Mouse (Mus musculus) activated CD4-positive, CD25-positive, alpha-beta regulatory T cell, adult 4 months (primary cell): Measurements from ENCODE around the gene BC005537. TPM values are rescaled to one million over a fixed set of nuclear protein-coding genes. Genes with fewer than 3 reads are reported as not detected.
"Not testable (repeated sequence)": the region's sequence is repeated elsewhere in the genome, so short reads cannot be mapped to it uniquely, and the experiment has no call there.

Experiments
- ATAC-seq: one replicate; pipeline ENCODE4 v1.8.0; 2017
- polyA plus RNA-seq, 2 experiments: library from polyadenylated mRNA; unstranded; fragments of 100-300 nt; shearing (Covaris generic); gene quantifications; one replicate each; pipeline ENCODE4 v1.2.1; 2017

The BC005537 gene
- polyA plus RNA-seq: 10 to 100 TPM; 32.0 to 44.4 TPM

- ATAC-seq: peak; percentile 35
These were observed at the start of gene BC005537 for GRCm38 (mm10) chr13:24801308-24801921. TSS of gene BC005537 (plus strand) at chr13:24801657.

DNA sequence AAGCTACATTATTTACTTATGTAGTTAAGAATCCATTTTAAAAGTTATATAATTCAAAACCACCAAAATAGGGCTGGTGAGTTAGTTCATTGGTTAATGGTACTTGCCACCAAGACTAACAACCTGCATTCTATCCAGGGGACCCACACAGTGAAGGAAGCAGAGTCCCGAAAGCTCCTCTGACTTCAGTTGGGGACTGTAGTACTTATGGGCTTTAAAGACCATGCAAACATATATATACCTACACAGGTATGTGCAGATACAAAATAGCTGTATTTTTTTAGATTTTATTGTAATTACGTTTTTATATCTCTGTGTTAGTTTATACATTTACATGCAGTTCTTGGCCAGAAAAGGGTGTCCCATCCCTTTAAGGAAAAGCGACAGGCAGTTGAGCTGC lies 44.7 kb upstream of the BC005537 start:
- no peak for ATAC-seq

- no peak for ATAC-seq
These were observed 43.5 kb upstream of the BC005537 start for GRCm38 (mm10) chr13:24757820-24758564.

GRCm38 (mm10) chr13:24759451-24759850 lies 42.0 kb upstream of the BC005537 start:
- no peak for ATAC-seq

GRCm38 (mm10) chr13:24760351-24760870 lies 41.0 kb upstream of the BC005537 start:
- no peak for ATAC-seq

DNA sequence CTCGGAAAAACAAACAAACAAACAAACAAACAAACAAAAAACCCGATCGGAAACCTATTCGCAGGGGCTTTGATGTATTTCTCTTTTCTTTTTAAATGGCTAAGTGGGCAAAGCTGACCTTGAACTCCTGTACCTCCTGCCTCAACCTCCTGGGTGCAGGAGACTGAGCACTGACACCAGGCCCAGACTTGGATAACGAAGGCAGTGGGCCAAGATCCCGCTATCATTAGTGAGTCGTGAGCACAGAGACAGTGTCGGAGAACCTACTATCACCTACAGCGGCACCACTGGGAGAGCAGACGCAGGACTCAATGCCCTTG lies 40.4 kb upstream of the BC005537 start:
- peak; percentile 2 for ATAC-seq

- ATAC-seq: peak; percentile 91
These were observed 39.8 kb upstream of the BC005537 start, which contains the start of gene Gmnn for GRCm38 (mm10) chr13:24761403-24762227. TSS of gene Gmnn (minus strand) at chr13:24761923.

GRCm38 (mm10) chr13:24762254-24762653 lies 39.2 kb upstream of the BC005537 start:
- ATAC-seq: no peak

- ATAC-seq: not testable (repeated sequence)
These were observed 33.6 kb upstream of the BC005537 start for GRCm38 (mm10) chr13:24767809-24768208.

- not testable (repeated sequence) for ATAC-seq
These were observed 30.0 kb upstream of the BC005537 start for GRCm38 (mm10) chr13:24771482-24771881.

- ATAC-seq: peak; percentile 44
These were observed 25.2 kb upstream of the BC005537 start for GRCm38 (mm10) chr13:24776146-24776844.

GRCm38 (mm10) chr13:24778026-24778425 lies 23.4 kb upstream of the BC005537 start:
- ATAC-seq: no peak

DNA sequence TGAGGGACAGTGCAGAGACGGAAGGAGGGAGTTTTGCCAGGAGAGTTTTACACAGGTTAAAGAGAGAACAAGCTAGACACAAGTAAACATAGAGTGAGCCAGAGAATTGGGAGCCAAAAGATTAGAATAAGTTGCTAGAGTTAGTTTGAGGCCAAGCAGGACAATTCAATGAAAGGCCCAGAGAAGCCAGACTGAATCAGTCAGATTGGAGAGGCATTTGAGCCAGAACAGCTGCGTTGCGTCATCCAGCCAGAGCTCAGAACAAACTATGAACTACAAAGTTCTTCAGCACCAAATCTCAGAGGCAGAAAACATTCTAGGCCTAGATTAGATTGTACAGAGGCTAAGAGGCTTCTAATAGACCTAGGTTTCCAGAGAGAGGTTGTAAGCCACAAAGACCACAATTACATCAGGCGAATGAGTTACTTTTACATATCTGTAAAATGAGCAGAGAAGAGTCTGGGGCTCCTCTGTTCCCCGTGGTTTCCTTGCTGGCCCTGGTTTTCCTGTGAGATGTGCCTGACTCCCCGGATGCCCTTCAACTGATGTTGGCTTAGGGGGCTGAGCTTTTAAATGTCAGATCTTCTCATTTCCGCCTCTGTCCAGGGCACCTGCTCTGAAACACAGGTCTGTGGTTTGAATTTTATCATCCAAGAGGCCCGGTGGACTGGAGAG lies 22.6 kb upstream of the BC005537 start:
- peak; percentile 74 for ATAC-seq

DNA sequence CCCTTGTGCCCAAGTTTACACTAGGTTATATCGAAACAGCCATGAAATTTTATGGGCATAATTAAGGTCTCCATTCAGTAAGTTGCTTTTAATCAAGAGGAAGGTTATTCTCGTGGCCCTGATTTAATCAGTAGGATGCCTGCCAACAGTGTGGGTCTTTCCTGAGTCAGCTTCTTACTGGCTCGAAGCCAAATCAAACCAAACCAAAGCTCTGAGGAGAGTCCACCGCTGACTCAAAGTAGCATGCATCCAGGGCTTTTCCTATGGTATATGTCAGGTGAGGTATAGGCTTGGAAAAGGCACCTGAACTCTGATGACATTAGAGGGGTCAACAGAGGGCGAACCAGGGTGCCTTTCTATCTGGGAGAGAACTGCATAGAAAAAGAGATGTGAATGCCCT lies 19.5 kb upstream of the BC005537 start:
- no peak for ATAC-seq

DNA sequence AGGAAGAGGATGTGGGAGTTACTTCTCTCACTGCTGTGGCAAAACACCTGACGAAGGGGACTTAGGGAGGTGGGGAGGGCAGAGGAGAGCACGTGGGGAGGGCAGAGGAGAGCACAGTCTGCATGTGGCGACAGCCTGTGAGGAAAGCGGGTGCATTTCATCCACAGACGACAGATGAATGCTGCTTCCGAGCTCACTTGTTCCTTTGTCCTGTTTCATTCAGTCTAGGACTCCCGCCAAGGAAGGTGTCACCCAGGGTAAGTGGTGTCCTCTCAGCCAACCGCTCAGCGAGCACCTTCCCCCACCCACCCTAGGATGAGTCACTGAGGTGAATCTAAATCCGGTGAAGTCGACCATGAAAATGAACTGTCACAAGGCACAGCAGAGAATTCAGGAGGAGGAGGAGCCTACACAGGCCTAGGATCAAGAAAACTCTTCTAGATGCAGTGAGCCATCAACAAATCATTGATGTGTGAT lies 15.4 kb upstream of the BC005537 start:
- peak; percentile 98 for ATAC-seq

DNA sequence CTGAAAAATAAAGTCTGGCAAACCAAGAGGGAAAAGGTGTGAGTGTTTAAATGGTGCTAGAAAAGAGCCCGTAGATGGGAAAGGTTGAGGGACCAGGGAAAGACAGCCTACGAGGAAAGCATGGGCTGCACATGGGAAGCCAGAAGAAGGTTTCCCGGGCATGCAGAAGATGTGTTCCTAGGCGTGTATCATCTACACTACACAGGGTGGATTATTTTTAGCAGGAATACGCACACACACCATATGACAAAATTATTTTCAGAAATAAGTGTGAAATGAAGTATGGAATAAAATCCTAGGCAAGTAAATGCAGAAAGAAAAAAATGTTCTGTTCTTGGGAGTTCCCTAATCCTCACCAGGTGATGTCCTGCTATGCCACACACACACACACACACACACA lies 14.0 kb upstream of the BC005537 start:
- ATAC-seq: no peak

DNA sequence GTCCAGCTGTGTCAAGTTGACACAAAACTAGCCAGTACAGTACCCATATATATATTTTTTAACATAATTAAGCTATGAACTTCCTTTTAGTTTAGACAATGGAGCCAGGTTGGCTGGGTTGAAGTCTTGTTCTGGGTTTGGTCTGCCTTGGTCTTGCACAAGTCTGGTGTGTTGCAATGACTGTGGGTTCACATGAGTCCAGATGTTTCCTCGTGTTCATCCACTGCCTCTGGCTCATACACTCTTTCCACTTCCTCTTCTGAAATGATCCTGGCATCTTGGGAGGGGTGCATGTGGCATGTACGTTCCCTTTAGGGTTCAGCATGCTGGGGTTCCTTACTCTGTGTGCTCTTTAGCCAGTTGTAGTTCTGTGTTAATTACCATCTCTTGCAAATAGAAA lies 10.1 kb upstream of the BC005537 start:
- no peak for ATAC-seq

DNA sequence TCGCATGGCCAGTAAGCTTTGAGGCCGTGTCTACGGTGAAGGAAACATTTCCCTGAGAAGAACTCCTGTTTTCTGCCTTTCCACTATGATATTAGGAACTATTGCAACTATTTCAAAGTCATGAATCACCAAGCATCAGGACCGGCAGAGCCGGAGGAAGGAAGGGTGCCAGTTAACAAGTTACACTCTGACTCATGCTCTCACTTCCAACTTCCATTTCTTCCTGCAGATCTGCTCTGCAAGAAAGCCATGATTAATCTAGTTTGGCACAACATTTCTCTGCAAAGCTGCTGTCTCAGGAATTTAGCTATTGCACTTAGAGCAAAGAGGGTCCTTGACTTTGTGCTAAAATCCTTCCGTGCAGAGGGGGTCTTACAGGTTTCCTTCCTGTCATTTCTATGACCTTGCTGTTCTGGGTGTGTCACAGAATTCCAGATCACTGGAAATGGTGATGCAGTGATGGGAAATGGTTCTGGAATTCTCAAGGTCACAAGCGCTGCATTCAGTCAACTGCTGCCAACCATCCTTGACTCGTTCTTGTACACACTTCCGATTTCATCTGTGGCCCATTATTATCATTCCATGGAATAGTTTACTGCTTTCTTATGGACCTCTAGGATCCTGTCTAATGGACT lies 8.9 kb upstream of the BC005537 start:
- no peak for ATAC-seq

- no peak for ATAC-seq
These were observed 2.8 kb upstream of the BC005537 start for GRCm38 (mm10) chr13:24798686-24799085.

- ATAC-seq: no peak
These were observed 2.1 kb upstream of the BC005537 start for GRCm38 (mm10) chr13:24799378-24799777.
